Mouse (Mus musculus): ENCODE measurements at regions not wholly inside any gene's neighbourhood (a gene's known extent, or its start where the extent isn't known, plus 50 kb on each side); places are given as distances from the start of the nearest gene placed in this dataset.
"Not testable (repeated sequence)": the region's sequence is repeated elsewhere in the genome, so short reads cannot be mapped to it uniquely, and the experiment has no call there.

DNA sequence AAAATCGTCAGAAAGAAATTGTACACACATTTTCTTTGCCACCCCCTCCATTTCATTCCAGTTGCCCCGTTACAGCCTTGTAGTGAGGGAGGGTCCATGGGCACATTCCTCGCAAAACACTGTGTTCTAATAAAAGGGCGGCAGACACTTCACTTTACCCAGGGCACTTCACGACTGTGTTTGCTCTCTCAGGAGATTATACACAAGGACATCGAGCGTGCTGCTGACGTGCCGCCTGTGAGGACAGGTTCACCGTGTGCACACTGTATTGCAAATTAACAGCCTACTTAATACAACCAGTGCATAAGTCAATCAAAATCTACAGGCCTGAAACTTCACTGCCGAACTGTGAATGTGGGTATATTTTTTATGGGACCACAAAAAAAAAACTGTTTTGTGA lies 274.6 kb downstream of the Pou4f1 start:
- TF ChIP-seq POLR2A (IDR thresholded peaks at IDR 0.05; ENCODE audit: borderline replicate concordance, control insufficient read depth, low read depth, low read length), result no peak
- TF ChIP-seq CTCF (IDR thresholded peaks at IDR 0.05; ENCODE audit: control insufficient read depth, insufficient read depth, low read length), result no peak
- Histone ChIP-seq H3K27ac (ENCODE audit: control insufficient read depth, insufficient read depth, low read depth, low read length, poor library complexity) (no peak overlapping the region), H3K4me3 (replicated peaks; ENCODE audit: control insufficient read depth, low read depth, low read length) (no peak overlapping the region), H3K4me1 (ENCODE audit: control insufficient read depth, insufficient read depth, low read length) (no peaks in the 10 kb centered on the region)
- WGBS, result 83% methylated on average over 11 of the region's 11 CpGs

DNA sequence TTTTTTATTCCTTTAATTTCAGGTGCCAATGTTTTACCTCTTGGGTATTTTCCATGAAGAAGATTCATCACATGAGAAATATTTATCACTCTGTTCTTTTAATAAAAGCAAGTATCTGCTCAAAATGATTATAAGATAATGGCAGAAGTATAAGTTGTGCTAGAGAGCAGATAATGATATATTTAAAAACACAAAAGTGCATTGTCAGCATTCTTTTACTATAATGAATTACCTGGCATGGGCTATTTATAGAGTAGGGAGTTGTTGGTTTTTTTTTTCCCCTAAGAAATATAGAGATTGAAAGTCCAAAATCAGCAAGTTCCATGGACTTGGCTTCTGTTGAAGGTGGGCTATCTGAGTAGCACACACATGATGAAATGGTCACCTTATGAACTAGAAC lies 292.7 kb downstream of the Pou4f1 start:
- Histone ChIP-seq H3K4me1 (ENCODE audit: control insufficient read depth, insufficient read depth, low read length) (no peaks in the 10 kb centered on the region), H3K4me3 (replicated peaks; ENCODE audit: control insufficient read depth, low read depth, low read length) (no peak overlapping the region), H3K27ac (ENCODE audit: control insufficient read depth, insufficient read depth, low read depth, low read length, poor library complexity) (no peak overlapping the region)
- TF ChIP-seq CTCF (IDR thresholded peaks at IDR 0.05; ENCODE audit: control insufficient read depth, insufficient read depth, low read length) (no peak), POLR2A (IDR thresholded peaks at IDR 0.05; ENCODE audit: borderline replicate concordance, control insufficient read depth, low read depth, low read length) (no peak)

DNA sequence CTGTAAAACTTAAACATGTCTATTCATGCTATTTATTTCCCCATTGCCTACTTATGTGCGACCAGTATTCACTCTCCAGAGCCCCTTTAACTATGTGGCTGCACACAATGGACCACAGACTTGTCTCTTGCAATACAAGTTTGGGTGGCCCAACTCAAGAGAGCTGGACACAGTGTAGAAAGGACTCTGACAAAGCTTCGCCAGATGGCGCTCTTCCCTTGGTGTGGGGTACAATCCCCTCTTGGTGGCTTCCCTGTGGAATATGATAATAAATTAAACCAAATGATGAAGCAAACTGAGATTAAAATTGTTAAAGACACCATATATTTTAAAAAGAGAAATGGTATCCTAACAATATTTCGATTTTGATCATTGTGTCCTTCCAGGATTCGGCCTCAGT lies 302.6 kb upstream of the Ednrb start:
- TF ChIP-seq CTCF (IDR thresholded peaks at IDR 0.05; ENCODE audit: control insufficient read depth, insufficient read depth, low read length) (no peak), POLR2A (IDR thresholded peaks at IDR 0.05; ENCODE audit: borderline replicate concordance, control insufficient read depth, low read depth, low read length) (no peak)
- H3K27ac ChIP-seq (ENCODE audit: control insufficient read depth, insufficient read depth, low read depth, low read length, poor library complexity), result no peak overlapping the region
- 62% methylated on average over 5 of the region's 5 CpGs for WGBS

DNA sequence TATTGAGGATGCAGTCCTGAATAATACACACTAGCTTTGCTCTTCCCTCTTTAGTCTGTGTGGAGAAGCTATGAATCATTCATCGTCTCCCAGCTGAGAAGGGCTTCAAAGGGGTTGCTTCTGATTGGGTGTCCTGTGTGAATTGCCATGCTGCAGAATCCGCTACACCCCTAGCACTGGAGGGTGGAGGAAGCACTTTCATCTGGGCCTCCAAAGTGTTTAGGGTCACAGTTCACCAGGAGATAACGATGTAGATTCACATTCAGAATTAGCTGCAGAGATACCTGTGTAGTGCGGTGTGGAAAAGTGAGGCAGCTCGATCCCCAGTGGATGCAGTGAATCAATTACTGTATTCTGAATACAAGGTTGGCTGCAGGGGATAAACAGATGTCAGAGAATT lies 301.2 kb upstream of the Ednrb start:
- no peak overlapping the region for H3K4me3 ChIP-seq (replicated peaks; ENCODE audit: control insufficient read depth, low read depth, low read length)
- WGBS, result 52% methylated on average over 5 of the region's 5 CpGs
- no peak for TF ChIP-seq CTCF (IDR thresholded peaks at IDR 0.05; ENCODE audit: control insufficient read depth, insufficient read depth, low read length)
- no peak for TF ChIP-seq POLR2A (IDR thresholded peaks at IDR 0.05; ENCODE audit: borderline replicate concordance, control insufficient read depth, low read depth, low read length)

More for the DNA sequence above, 302.6 kb upstream of the Ednrb start:
- H3K4me1 ChIP-seq (ENCODE audit: control insufficient read depth, insufficient read depth, low read length), result no peaks in the 10 kb centered on the region
- H3K4me3 ChIP-seq (replicated peaks; ENCODE audit: control insufficient read depth, low read depth, low read length), result no peak overlapping the region

DNA sequence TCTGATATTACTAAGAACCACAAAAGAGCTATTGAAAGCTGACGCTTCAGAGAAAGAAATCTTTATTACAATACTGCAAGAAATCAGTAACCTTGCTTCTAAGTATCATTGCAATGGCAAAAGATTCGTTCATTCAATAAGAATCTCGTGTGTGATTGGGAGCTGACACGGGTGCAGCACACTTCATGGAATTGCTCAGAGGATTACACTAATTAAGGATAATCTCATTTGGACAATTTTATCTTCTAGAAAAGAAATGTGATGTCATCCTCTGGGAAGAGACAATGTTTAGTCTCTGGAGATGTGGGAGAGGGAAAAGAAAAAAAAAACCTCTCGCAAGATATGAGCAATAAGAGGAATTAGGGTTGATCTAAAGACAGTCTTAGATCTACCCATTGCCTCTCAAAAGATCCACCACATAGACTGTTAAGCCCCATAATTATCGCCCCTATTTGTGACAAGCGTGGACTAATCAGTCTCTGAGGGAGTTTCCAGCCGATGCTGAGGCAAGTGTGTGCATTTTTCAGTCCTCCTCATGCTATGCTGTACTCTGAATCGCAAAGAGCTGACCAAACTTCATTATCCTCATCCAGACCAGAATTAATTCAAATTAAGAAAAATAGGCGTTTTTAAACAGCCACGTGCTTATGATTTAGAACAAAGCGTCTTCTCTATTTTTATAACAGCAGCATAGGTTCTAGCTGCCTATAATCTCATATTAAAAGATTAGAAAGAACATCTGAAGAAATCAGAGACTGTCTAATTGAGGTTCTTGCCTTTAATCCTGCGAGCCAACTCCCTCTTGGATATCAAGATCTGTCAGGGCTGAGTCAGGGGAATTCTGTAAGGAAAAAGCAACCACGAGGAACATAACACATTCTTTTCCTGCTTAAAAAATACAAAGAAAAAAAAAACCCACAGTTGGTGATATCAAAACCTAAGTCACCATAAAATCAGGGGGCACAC lies 271.1 kb upstream of the Ednrb start:
- TF ChIP-seq POLR2A (IDR thresholded peaks at IDR 0.05; ENCODE audit: borderline replicate concordance, control insufficient read depth, low read depth, low read length) (no peak), CTCF (IDR thresholded peaks at IDR 0.05; ENCODE audit: control insufficient read depth, insufficient read depth, low read length) (no peak)
- 77% methylated on average over 14 of the region's 14 CpGs for WGBS
- Histone ChIP-seq H3K27ac (ENCODE audit: control insufficient read depth, insufficient read depth, low read depth, low read length, poor library complexity) (no peak overlapping the region), H3K4me3 (replicated peaks; ENCODE audit: control insufficient read depth, low read depth, low read length) (no peak overlapping the region), H3K4me1 (ENCODE audit: control insufficient read depth, insufficient read depth, low read length) (no peaks in the 10 kb centered on the region)

More for the DNA sequence above, 301.2 kb upstream of the Ednrb start:
- Histone ChIP-seq H3K27ac (ENCODE audit: control insufficient read depth, insufficient read depth, low read depth, low read length, poor library complexity) (no peak overlapping the region), H3K4me1 (ENCODE audit: control insufficient read depth, insufficient read depth, low read length) (no peaks in the 10 kb centered on the region)

DNA sequence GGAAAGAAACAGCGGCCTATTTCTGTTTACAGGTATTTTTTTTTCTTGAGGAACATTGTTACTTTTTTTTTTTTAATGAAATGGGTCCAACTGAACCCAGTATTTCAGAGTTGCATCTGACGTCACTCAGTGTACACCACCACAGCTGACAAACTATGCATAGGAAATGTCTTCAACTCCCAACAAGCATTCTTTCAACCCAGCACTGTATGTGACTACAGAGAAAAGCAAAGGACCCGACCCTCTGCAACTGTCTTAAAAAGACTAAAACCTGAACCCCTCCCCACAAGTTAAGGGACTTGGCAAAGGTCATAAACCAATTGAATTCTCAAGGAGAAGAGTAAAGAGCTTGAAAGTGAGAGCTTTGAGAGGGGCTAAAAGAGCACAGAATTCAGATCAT lies 270.0 kb upstream of the Ednrb start:
- Histone ChIP-seq H3K4me1 (ENCODE audit: control insufficient read depth, insufficient read depth, low read length) (no peaks in the 10 kb centered on the region), H3K27ac (ENCODE audit: control insufficient read depth, insufficient read depth, low read depth, low read length, poor library complexity) (no peak overlapping the region), H3K4me3 (replicated peaks; ENCODE audit: control insufficient read depth, low read depth, low read length) (no peak overlapping the region)
- 71% methylated on average over 3 of the region's 3 CpGs for WGBS
- TF ChIP-seq CTCF (IDR thresholded peaks at IDR 0.05; ENCODE audit: control insufficient read depth, insufficient read depth, low read length) (no peak), POLR2A (IDR thresholded peaks at IDR 0.05; ENCODE audit: borderline replicate concordance, control insufficient read depth, low read depth, low read length) (no peak)

DNA sequence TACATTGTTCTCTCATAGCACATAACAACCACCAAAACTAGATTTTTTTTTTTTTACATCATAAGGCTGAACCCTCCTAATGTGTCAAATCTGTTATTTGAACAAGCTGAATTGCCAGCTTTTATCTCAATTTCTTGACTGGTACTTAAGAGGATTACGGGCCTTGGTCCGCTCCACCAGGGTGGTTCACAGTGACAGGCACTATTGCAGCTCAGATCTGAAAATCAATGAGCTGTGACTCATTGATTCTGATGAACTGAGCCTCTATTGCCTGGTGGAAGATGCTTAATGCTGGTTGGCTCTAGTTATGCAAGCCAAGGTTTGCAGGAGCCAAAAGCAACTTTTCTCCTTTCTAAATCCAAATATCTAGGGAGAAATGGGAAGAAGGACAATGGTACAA lies 269.2 kb upstream of the Ednrb start:
- Histone ChIP-seq H3K4me3 (replicated peaks; ENCODE audit: control insufficient read depth, low read depth, low read length) (no peak overlapping the region), H3K4me1 (ENCODE audit: control insufficient read depth, insufficient read depth, low read length) (no peaks in the 10 kb centered on the region), H3K27ac (ENCODE audit: control insufficient read depth, insufficient read depth, low read depth, low read length, poor library complexity) (no peak overlapping the region)
- TF ChIP-seq POLR2A (IDR thresholded peaks at IDR 0.05; ENCODE audit: borderline replicate concordance, control insufficient read depth, low read depth, low read length) (no peak), CTCF (IDR thresholded peaks at IDR 0.05; ENCODE audit: control insufficient read depth, insufficient read depth, low read length) (no peak)
- 79% methylated on average over 2 of the region's 2 CpGs for WGBS

DNA sequence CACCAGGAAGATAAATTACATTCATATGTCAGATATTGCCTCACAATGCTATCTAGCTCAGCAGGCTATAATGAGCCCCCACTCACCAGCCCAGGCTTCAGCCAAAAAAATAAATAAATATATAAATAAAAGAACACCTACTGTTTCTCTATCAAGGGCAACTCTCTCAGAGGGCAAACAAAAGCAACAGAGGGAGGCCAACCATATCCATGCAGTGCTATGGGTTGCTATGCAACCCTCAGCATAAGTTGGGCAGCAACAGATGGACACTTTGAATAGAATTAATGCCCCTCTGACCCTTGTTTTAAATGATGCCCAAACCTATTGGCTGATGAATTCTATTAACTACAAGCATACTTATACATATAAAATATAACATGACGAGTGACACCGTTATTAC lies 242.2 kb upstream of the Ednrb start:
- Histone ChIP-seq H3K4me1 (ENCODE audit: control insufficient read depth, insufficient read depth, low read length) (no peaks in the 10 kb centered on the region), H3K4me3 (replicated peaks; ENCODE audit: control insufficient read depth, low read depth, low read length) (no peak overlapping the region), H3K27ac (ENCODE audit: control insufficient read depth, insufficient read depth, low read depth, low read length, poor library complexity) (no peak overlapping the region)
- no peak for TF ChIP-seq POLR2A (IDR thresholded peaks at IDR 0.05; ENCODE audit: borderline replicate concordance, control insufficient read depth, low read depth, low read length)
- no peak for TF ChIP-seq CTCF (IDR thresholded peaks at IDR 0.05; ENCODE audit: control insufficient read depth, insufficient read depth, low read length)
- WGBS, result 86% methylated on average over 2 of the region's 2 CpGs

DNA sequence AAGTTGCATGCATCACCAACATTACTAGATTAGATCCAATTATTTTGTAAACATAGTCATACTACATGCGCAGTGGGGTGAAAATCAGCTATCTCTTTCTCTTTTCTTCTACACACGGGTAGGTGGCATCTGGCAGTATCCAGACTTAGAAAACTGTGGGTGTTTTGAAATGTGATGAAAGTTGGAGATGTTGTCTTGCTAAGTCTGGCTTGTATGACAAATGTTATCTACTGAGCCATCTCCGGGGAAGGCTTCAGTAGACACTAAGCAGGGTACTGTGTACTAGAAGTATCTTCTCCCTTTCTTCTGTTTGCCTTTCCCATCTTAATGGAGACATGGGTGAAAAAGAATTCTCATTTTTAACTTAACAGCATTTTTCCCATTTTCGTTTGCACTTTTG lies 220.0 kb upstream of the Ednrb start:
- WGBS, result 47% methylated on average over 1 of the region's 4 CpGs
- H3K4me1 ChIP-seq (ENCODE audit: control insufficient read depth, insufficient read depth, low read length); H3K4me3 ChIP-seq (replicated peaks; ENCODE audit: control insufficient read depth, low read depth, low read length); H3K27ac ChIP-seq (ENCODE audit: control insufficient read depth, insufficient read depth, low read depth, low read length, poor library complexity): not testable (repeated sequence)

All from bone marrow, adult 2 months (tissue).